15 mouse cellular contexts compared by ENCODE assay signal in the genomic region with DNA sequence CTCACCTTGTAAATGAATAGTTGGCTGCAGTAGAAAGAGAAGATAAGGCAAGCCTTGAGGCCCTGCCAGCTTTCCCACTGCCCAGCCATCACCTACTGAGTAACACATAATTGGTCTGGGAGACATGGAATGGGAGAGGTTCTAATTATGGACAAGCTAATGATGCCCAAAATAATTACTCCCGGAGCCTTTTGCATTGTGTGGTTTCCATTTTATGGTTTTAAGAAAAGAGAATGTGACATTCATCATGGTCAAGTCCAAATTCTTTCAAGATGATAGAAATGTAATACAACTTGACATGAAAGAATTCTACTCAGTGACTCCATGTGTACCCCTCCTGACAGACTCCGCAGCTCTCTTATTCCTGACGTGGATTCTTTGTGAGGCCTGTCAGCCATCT.
"Had no signal": no experiment of that assay in that cellular context is flagged by ENCODE, and none has a peak within 500 bp of the region (broad histone marks: within the 10 kb centered on the region; RNA-seq: fewer than 3 reads in every experiment).

No protein-coding gene starts in this region.

- H3K27me3 ChIP-seq: midbrain, embryonic 12.5 days; neural tube, embryonic 13.5 days; neural tube, embryonic 15.5 days had no signal

- ATAC-seq: midbrain, embryonic 16.5 days had no signal

- DNase-seq: lung, adult 18-20 months; lung, embryonic 14.5 days; lung, postnatal 10 days; lung, postnatal 4 days; midbrain, embryonic 14.5 days; right cerebral cortex, postnatal 25 days; right cerebral cortex, postnatal 4 days; spleen, adult 18-20 months; thymus, adult 18-20 months; thymus, postnatal 14 days; thymus, postnatal 4 days had no signal
